Mouse (Mus musculus) heart, embryonic 11.5 days (tissue): Measurements from ENCODE around the gene Dchs2. TPM values are rescaled to one million over a fixed set of nuclear protein-coding genes. Genes with fewer than 3 reads are reported as not detected.

Source experiments
- ATAC-seq: fragments of 200-750 bp; cut with Nextera tagmentation; replicated peaks from 2 replicates; pipeline ENCODE4 v1.8.0; 2017; ENCODE audit warnings: moderate library complexity; ENCODE audit not compliant: insufficient number of reproducible peaks, low FRiP score, low TSS enrichment
- H3K27ac ChIP-seq: fragments of 300-500 bp; sonication (generic); 2 replicates; pipeline ENCODE4 v1.5.1; 2014; ENCODE audit warnings: mild to moderate bottlenecking, low read depth, low read length
- H3K27me3 ChIP-seq: fragments of 300-500 bp; sonication (generic); 2 replicates; pipeline ENCODE4 v1.6.1; 2014; ENCODE audit warnings: mild to moderate bottlenecking, low read length, mixed read lengths; ENCODE audit not compliant: control insufficient read depth, insufficient read depth
- H3K36me3 ChIP-seq: fragments of 300-500 bp; sonication (generic); 2 replicates; pipeline ENCODE4 v1.6.1; 2014; ENCODE audit warnings: mild to moderate bottlenecking, low read length, moderate library complexity, mixed read lengths; ENCODE audit not compliant: control insufficient read depth, insufficient read depth
- H3K4me1 ChIP-seq: fragments of 300-500 bp; sonication (generic); 2 replicates; pipeline ENCODE4 v1.6.1; 2014; ENCODE audit warnings: low read length; ENCODE audit not compliant: control insufficient read depth, insufficient read depth
- H3K4me2 ChIP-seq: fragments of 300-500 bp; sonication (generic); 2 replicates; pipeline ENCODE4 v1.6.1; 2014; ENCODE audit warnings: mild to moderate bottlenecking, moderate library complexity
- H3K4me3 ChIP-seq: fragments of 300-500 bp; sonication (generic); 2 replicates; pipeline ENCODE4 v1.5.1; 2014; ENCODE audit warnings: low read depth, low read length
- H3K9ac ChIP-seq: fragments of 300-500 bp; sonication (generic); 2 replicates; pipeline ENCODE4 v1.6.1; 2014; ENCODE audit warnings: mild to moderate bottlenecking, low read depth, low read length, moderate library complexity
- H3K9me3 ChIP-seq: fragments of 300-500 bp; sonication (generic); replicated peaks from 2 replicates; pipeline ENCODE4 v1.6.1; 2016; ENCODE audit warnings: low read length; ENCODE audit not compliant: control insufficient read depth
- WGBS: fragments of 180-500 bp; shearing (Covaris S2); extraction: QIAGEN DNeasy Blood & Tissue Kit; methylation state at CpG from one replicate; pipeline ENCODE4 v1.1.7; 2014; ENCODE audit not compliant: insufficient replicate concordance; 5-methylcytosine and 5-hydroxymethylcytosine counted together
- polyA plus RNA-seq: library from polyadenylated mRNA; unstranded; fragments of >200 nt; fragmentation: Nextera tagmentation; extraction: Ambion mirVana; gene quantifications from 2 replicates; pipeline ENCODE4 v1.2.1, GENCODE M21; 2014

Dchs2 gene
- polyA plus RNA-seq, 1 experiment from 2014 or later: 0.16 TPM

DNA sequence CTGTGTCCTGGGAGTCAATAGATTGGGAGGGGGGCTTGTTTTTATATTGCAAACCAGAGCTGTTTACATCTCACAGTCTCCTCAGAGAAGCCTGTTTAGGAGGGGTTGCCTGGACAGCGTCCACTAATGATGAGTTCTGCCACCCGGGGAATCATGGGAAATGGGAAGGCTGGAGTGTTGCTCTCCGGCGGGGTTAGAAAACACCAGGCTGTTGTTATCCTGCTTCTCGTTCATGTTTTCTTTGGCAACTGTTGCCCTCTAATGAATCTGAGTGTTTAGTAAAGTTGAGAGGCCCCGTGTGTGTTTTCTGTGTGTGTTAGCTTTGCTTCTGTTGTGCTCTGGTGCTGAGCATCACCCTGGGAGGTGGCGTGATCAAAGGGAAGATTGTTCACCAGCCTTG, 8.7 kb downstream of the Dchs2 start:
- H3K36me3 ChIP-seq: no peaks in the 10 kb centered on the region
- no peaks in the 10 kb centered on the region for H3K9me3 ChIP-seq
- H3K4me1 ChIP-seq: no peaks in the 10 kb centered on the region
- ATAC-seq: no peak
- 66% methylated on average over 7 of the region's 7 CpGs for WGBS
- no peak overlapping the region for H3K9ac ChIP-seq
- no peak overlapping the region for H3K4me3 ChIP-seq
- H3K27me3 ChIP-seq: 0 out of 2 replicates have a peak, but pooled peaks cover 2% of the 10 kb centered on the region
- H3K27ac ChIP-seq: no peak overlapping the region
- H3K4me2 ChIP-seq: no peak overlapping the region

DNA sequence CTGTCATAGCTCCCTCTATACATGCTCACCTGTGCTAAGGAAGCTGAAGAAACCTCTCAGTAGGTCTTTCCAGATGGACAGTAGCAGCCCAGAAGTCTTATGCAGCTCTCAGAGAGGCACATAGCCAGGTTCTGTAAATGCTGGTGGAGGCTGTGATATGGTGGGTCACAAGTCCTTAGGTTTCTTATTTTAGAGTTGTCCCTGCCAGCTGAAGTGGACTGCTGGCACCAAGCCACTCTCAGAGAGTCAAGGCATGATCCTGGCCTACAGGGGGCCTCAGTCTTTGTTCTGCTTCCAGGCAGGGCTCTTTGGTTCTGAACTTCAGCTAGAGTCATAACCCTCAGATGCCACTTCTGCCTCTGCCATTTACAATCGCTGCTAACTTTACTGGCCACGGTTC, 11.1 kb downstream of the Dchs2 start:
- Histone ChIP-seq H3K4me3 (no peak overlapping the region), H3K27me3 (no peaks in the 10 kb centered on the region), H3K9ac (no peak overlapping the region), H3K36me3 (no peaks in the 10 kb centered on the region), H3K9me3 (no peaks in the 10 kb centered on the region), H3K4me1 (no peaks in the 10 kb centered on the region), H3K27ac (no peak overlapping the region), H3K4me2 (no peak overlapping the region)
- 68% methylated on average over 2 of the region's 2 CpGs for WGBS
- ATAC-seq: no peak

DNA sequence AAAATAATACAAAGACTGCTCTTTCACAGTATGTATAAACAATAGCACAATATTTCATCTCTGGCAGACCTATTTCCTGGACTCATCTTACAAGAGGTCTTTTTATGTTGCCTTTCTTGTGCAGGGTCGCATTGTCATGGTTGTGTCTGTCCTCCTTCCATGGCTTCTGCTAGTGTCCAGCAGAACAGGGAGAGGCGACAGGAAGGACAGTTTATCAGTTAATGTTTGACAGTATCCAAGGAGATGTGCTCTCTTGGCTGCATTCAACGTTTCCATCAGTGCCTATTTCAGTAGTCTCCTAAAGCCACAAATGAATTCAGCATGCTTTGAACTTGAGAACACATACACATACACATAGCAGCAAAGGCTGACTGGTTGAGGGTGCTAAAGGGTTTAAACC, 17.9 kb downstream of the Dchs2 start:
- no peak overlapping the region for H3K4me3 ChIP-seq
- ATAC-seq: no peak
- H3K36me3 ChIP-seq: no peaks in the 10 kb centered on the region
- no peaks in the 10 kb centered on the region for H3K27me3 ChIP-seq
- H3K4me1 ChIP-seq: no peaks in the 10 kb centered on the region
- 45% methylated on average over 3 of the region's 3 CpGs for whole genome bisulfite sequencing
- no peak overlapping the region for H3K9ac ChIP-seq
- no peak overlapping the region for H3K4me2 ChIP-seq
- H3K27ac ChIP-seq: no peak overlapping the region
- H3K9me3 ChIP-seq: no peaks in the 10 kb centered on the region

DNA sequence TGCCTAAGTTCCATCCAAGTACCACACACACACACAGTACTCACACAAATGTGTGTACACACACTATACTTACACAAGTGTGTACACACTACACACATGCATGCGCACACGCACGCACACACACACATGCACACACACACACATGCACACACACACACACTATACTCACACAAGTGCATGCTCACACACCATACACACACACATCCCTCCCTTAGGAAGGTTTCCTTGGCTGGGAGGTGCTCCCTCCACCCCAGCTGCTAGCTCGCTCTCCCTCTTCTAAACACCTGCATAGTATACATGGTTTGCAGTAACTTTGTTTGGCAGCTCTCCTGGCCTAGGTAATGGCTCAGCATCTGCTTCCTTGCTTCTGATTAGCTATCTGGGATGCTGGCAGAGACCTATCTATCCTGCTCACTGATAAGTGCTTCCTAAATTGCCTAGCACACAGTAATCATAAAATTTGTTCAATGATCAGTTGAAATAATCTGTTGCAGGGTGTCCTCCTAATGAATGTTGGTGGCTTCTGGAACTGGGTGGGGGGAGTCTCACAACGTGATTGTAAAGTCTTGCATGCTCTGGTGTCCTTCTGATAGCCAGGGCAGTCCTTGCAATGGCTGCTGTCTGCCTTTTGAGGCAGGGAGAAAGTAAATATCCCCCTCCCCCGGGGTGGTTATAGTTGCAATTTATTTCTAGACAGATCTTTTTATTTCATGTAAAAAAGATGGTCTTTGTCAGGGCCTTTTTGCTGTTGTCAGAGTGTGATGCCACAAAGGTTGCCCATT, 19.7 kb downstream of the Dchs2 start:
- Histone ChIP-seq H3K36me3 (no peaks in the 10 kb centered on the region), H3K27me3 (no peaks in the 10 kb centered on the region), H3K4me2 (no peak overlapping the region), H3K4me3 (no peak overlapping the region), H3K4me1 (no peaks in the 10 kb centered on the region), H3K9ac (no peak overlapping the region), H3K27ac (no peak overlapping the region), H3K9me3 (no peaks in the 10 kb centered on the region)
- no peak for ATAC-seq
- 74% methylated on average over 6 of the region's 6 CpGs for WGBS

DNA sequence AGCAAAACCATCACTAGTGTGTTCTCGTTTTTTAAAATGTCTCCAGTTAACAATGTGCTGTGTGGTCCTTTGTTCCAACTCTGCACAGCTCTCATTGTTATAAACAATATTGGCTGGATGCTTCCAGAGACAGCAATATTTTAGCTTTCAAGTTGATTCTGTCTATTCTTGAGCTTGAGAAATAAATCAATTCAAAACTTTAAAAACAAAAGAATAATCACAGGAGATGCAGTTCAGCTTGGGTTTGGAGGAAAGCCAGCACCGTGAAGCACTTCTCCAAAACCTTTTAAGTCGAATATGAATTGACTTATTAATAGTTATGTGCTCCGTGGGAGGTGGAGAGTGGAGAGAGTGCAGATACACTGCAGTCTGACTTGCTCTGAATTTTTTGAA, 20.3 kb downstream of the Dchs2 start:
- no peaks in the 10 kb centered on the region for H3K36me3 ChIP-seq
- H3K4me3 ChIP-seq: no peak overlapping the region
- 66% methylated on average over 4 of the region's 4 CpGs for WGBS
- H3K27me3 ChIP-seq: no peaks in the 10 kb centered on the region
- ATAC-seq: no peak
- H3K27ac ChIP-seq: no peak overlapping the region
- no peaks in the 10 kb centered on the region for H3K9me3 ChIP-seq
- no peaks in the 10 kb centered on the region for H3K4me1 ChIP-seq
- H3K4me2 ChIP-seq: no peak overlapping the region
- H3K9ac ChIP-seq: no peak overlapping the region

DNA sequence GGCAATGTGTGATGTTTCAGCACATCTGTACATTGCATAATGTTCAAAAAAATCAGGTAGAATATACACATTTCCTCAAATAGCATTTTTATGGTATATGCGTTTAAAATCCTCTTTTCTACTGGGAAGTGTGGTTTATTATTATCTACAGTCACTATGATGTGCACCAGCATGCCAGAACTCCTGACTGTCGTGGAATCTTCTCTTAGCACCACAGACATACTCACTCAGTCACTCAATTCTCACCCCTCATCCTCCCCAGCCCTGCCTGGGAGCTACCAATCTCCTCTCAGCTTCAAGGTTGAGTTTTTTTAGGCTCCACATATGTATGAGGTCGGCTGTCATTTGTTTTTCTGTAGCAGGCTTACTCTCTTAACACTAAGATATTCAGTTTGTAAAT, 20.8 kb downstream of the Dchs2 start:
- H3K9me3 ChIP-seq: no peaks in the 10 kb centered on the region
- WGBS: 62% methylated on average over 3 of the region's 3 CpGs

DNA sequence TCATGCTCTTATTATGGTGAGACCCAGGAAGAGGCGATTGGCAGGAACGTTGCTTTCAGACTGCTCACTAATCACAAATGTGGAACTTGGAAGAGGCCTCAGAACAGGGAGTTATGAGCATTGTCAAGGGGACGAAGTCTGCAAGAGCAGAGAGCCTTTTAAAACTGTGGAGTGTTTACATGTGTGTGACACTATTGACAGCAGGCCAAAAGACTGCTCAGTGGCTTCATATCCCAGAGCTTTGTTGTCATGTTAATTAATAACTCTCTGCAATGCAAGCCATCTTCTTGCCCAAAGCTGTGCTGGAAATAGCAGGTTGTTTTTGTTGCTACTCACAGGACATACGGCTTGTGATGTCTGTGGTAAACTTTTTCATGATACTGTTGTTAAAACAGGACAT, 27.9 kb downstream of the Dchs2 start:
- H3K27me3 ChIP-seq: no peaks in the 10 kb centered on the region

More for the DNA sequence above, 20.8 kb downstream of the Dchs2 start:
- Histone ChIP-seq H3K36me3 (no peaks in the 10 kb centered on the region), H3K9ac (no peak overlapping the region), H3K4me3 (no peak overlapping the region), H3K27me3 (no peaks in the 10 kb centered on the region), H3K27ac (no peak overlapping the region), H3K4me1 (no peaks in the 10 kb centered on the region), H3K4me2 (no peak overlapping the region)
- ATAC-seq: no peak

DNA sequence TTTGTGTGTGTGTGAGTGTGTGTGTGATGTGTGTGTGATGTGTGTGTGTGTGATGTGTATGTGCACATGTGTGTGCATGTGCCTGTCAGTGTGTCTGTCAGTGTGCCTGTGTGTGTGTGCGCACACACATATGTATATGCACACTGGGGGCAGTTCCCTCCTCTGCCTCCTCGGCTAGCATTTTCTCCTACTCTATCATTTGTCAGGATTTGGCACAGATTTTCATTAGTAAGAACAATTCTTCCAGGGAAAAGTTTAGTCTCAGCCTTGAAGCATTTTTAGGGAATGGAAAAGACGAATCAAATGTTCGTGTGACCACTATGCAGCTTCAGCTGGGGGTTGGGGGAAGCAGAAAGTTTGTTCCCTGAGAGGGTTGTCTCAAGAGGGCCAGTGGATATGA, 28.4 kb downstream of the Dchs2 start:
- Histone ChIP-seq H3K9me3 (no peaks in the 10 kb centered on the region), H3K9ac (no peak overlapping the region), H3K4me2 (no peak overlapping the region), H3K4me3 (no peak overlapping the region), H3K4me1 (no peaks in the 10 kb centered on the region), H3K27me3 (no peaks in the 10 kb centered on the region), H3K36me3 (no peaks in the 10 kb centered on the region), H3K27ac (no peak overlapping the region)
- WGBS: 78% methylated on average over 4 of the region's 4 CpGs
- ATAC-seq: no peak

More for the DNA sequence above, 27.9 kb downstream of the Dchs2 start:
- no peak overlapping the region for H3K4me2 ChIP-seq
- no peak overlapping the region for H3K4me3 ChIP-seq
- no peaks in the 10 kb centered on the region for H3K36me3 ChIP-seq
- no peak for ATAC-seq
- no peaks in the 10 kb centered on the region for H3K4me1 ChIP-seq
- WGBS: 56% methylated on average over 4 of the region's 4 CpGs
- no peak overlapping the region for H3K9ac ChIP-seq
- no peaks in the 10 kb centered on the region for H3K9me3 ChIP-seq
- no peak overlapping the region for H3K27ac ChIP-seq

DNA sequence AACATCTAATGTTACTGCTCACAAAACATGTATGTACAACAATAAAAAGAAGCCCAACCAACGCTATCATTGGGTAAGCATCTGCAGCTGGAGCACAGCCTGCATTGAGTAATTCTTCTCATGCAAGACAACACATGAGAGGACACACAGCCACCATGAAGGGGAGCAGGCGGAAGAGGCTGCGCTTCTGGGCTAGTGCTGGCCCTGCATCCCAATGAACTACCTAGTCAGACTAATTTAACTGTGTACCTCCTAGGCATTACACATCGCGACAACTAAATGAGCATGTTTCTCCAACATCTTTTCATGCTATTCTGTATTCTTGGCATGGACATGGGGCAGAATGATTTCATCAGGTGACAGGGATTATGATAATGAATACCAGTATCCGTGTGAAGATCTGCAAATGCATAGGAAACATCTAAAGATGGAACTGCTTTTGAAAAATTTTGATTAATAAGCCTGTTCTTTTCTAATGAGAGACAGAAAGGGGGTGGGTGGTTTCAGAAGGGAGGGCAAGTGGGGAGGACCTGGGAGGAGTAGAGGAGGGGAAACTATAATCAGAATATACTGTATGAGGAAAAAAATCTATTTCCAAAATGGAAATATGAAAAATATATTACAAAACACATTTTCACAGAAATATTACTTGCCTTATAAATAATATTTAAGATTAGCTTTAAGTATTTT, 33.9 kb downstream of the Dchs2 start:
- no peaks in the 10 kb centered on the region for H3K9me3 ChIP-seq
- H3K4me3 ChIP-seq: no peak overlapping the region
- no peak overlapping the region for H3K4me2 ChIP-seq
- WGBS: 78% methylated on average over 6 of the region's 6 CpGs
- no peaks in the 10 kb centered on the region for H3K36me3 ChIP-seq
- no peaks in the 10 kb centered on the region for H3K27me3 ChIP-seq
- no peak overlapping the region for H3K27ac ChIP-seq
- H3K4me1 ChIP-seq: no peaks in the 10 kb centered on the region
- ATAC-seq: no peak
- H3K9ac ChIP-seq: no peak overlapping the region
